In genomic region chr10:81500032-81500431, GRCm38 (mm10) we compare ENCODE assay signal across 10 mouse cellular contexts. TPM values are rescaled to one million over a fixed set of nuclear protein-coding genes. Genes with fewer than 3 reads are reported as not detected.
DNase-seq lines count a peak whose midpoint lies in the region; ATAC-seq and TF ChIP-seq lines count a peak whose summit lies in the region.
"Had no signal": no experiment of that assay in that cellular context is flagged by ENCODE, and none has a peak within 500 bp of the region (broad histone marks: within the 10 kb centered on the region; RNA-seq: fewer than 3 reads in every experiment).

S1pr4 (minus strand) TSS chr10:81500132.

- H3K9me3 ChIP-seq in forebrain, embryonic 10.5 days = no peaks in the 10 kb centered on the region
- H3K9me3 ChIP-seq in forebrain, embryonic 12.5 days = no peaks in the 10 kb centered on the region
- H3K9me3 ChIP-seq in lung, embryonic 14.5 days (ENCODE audit: low read depth, low read length) = no peaks in the 10 kb centered on the region
- H3K9me3 ChIP-seq in liver, embryonic 16.5 days (replicated peaks; ENCODE audit: control insufficient read depth, low read length) = no peaks in the 10 kb centered on the region
- no peaks in the 10 kb centered on the region for H3K9me3 ChIP-seq in midbrain, postnatal 0 days (ENCODE audit: low read length)
- H3K9me3 ChIP-seq in forebrain, embryonic 11.5 days (ENCODE audit: control insufficient read depth, low read length) = no peaks in the 10 kb centered on the region

- H3K27ac ChIP-seq in forebrain, embryonic 10.5 days = peak within 1 kb of the TSS; percentile 40; the same call in 1 of the 2 replicates
- no peak within 1 kb of the TSS for H3K27ac ChIP-seq in forebrain, embryonic 12.5 days
- H3K27ac ChIP-seq in lung, embryonic 14.5 days (ENCODE audit: low read depth) = no peak within 1 kb of the TSS
- H3K27ac ChIP-seq in liver, embryonic 16.5 days (ENCODE audit: low read length) = peak within 1 kb of the TSS; percentile 39
- H3K27ac ChIP-seq in midbrain, postnatal 0 days (ENCODE audit: low read depth, low read length) = no peak within 1 kb of the TSS
- H3K27ac ChIP-seq in forebrain, embryonic 11.5 days (ENCODE audit: low read depth, low read length) = no peak within 1 kb of the TSS

- H3K36me3 ChIP-seq in forebrain, embryonic 10.5 days (replicated peaks) = no peaks in the 10 kb centered on the region
- H3K36me3 ChIP-seq in forebrain, embryonic 12.5 days (replicated peaks) = no peaks in the 10 kb centered on the region
- H3K36me3 ChIP-seq in lung, embryonic 14.5 days (ENCODE audit: insufficient read depth) = no peaks in the 10 kb centered on the region
- no peaks in the 10 kb centered on the region for H3K36me3 ChIP-seq in liver, embryonic 16.5 days (ENCODE audit: control insufficient read depth, insufficient read depth)
- H3K36me3 ChIP-seq in midbrain, postnatal 0 days (ENCODE audit: insufficient read depth, low read length) = no peaks in the 10 kb centered on the region
- no peaks in the 10 kb centered on the region for H3K36me3 ChIP-seq in forebrain, embryonic 11.5 days (ENCODE audit: control insufficient read depth, insufficient read depth, low read length)
- H3K36me3 ChIP-seq: heart, embryonic 12.5 days had no signal

- TF ChIP-seq CTCF in lung, embryonic 14.5 days (IDR thresholded peaks at IDR 0.05; ENCODE audit: low read depth) = no peak
- no peak for TF ChIP-seq CTCF in midbrain, postnatal 0 days (IDR thresholded peaks at IDR 0.05)

- H3K27me3 ChIP-seq in forebrain, embryonic 10.5 days (ENCODE audit: poor library complexity, severe bottlenecking) = peaks cover 14% of the 10 kb centered on the region
- H3K27me3 ChIP-seq in forebrain, embryonic 12.5 days = peaks cover 17% of the 10 kb centered on the region
- no peaks in the 10 kb centered on the region for H3K27me3 ChIP-seq in lung, embryonic 14.5 days (ENCODE audit: insufficient read depth, low read length)
- H3K27me3 ChIP-seq in liver, embryonic 16.5 days (ENCODE audit: control insufficient read depth, insufficient read depth, low read depth, low read length) = no peaks in the 10 kb centered on the region; the same call in 1 of the 2 replicates
- no peaks in the 10 kb centered on the region for H3K27me3 ChIP-seq in midbrain, postnatal 0 days (ENCODE audit: insufficient read depth, low read length)
- H3K27me3 ChIP-seq in forebrain, embryonic 11.5 days (ENCODE audit: control insufficient read depth, insufficient read depth, low read length) = no peaks in the 10 kb centered on the region; the same call in 1 of the 2 replicates

- H3K9ac ChIP-seq in forebrain, embryonic 12.5 days = no peak within 1 kb of the TSS
- H3K9ac ChIP-seq in lung, embryonic 14.5 days = no peak within 1 kb of the TSS; the same call in 1 of the 2 replicates
- peak within 1 kb of the TSS; percentile 58 for H3K9ac ChIP-seq in liver, embryonic 16.5 days (ENCODE audit: low read depth, low read length)
- H3K9ac ChIP-seq in midbrain, postnatal 0 days (replicated peaks; ENCODE audit: low read length, poor library complexity, severe bottlenecking) = no peak within 1 kb of the TSS
- H3K9ac ChIP-seq in forebrain, embryonic 11.5 days (ENCODE audit: low read length) = no peak within 1 kb of the TSS; the same call in 1 of the 2 replicates
- H3K9ac ChIP-seq: heart, embryonic 12.5 days had no signal

- DNase-seq in forebrain, embryonic 10.5 days (ENCODE audit: extremely low spot score, low spot score) = no peak
- no peak for DNase-seq in lung, embryonic 14.5 days
- no peak for DNase-seq in lung, postnatal 14 days
- DNase-seq in midbrain, postnatal 0 days (ENCODE audit: low spot score) = no peak
- DNase-seq in forebrain, embryonic 11.5 days (ENCODE audit: low spot score) = no peak
- DNase-seq: kidney, postnatal 4 days had no signal

- ATAC-seq in forebrain, embryonic 12.5 days (ENCODE audit: low FRiP score) = no peak
- ATAC-seq in lung, embryonic 14.5 days (ENCODE audit: insufficient read depth) = no peak
- no peak for ATAC-seq in common myeloid progenitor, adult 5-6 weeks (replicated peaks; ENCODE audit: low read depth, poor library complexity, severe bottlenecking)
- ATAC-seq in liver, embryonic 16.5 days (ENCODE audit: low read depth) = no peak
- ATAC-seq in midbrain, postnatal 0 days (ENCODE audit: low FRiP score) = no peak
- ATAC-seq in forebrain, embryonic 11.5 days (replicated peaks; ENCODE audit: low FRiP score) = no peak

- no peak within 1 kb of the TSS for H3K4me3 ChIP-seq in forebrain, embryonic 10.5 days
- H3K4me3 ChIP-seq in forebrain, embryonic 12.5 days (replicated peaks) = no peak within 1 kb of the TSS
- H3K4me3 ChIP-seq in lung, embryonic 14.5 days (ENCODE audit: low read depth, low read length) = no peak within 1 kb of the TSS
- H3K4me3 ChIP-seq in liver, embryonic 16.5 days (ENCODE audit: low read depth, low read length) = peak within 1 kb of the TSS; percentile 83
- H3K4me3 ChIP-seq in midbrain, postnatal 0 days (ENCODE audit: low read depth, low read length) = no peak within 1 kb of the TSS
- no peak within 1 kb of the TSS for H3K4me3 ChIP-seq in forebrain, embryonic 11.5 days (ENCODE audit: low read depth, low read length)
- H3K4me3 ChIP-seq: heart, embryonic 12.5 days had no signal

- WGBS in forebrain, embryonic 10.5 days = 80% methylated on average over 3 of the region's 3 CpGs
- 83% methylated on average over 3 of the region's 3 CpGs for WGBS in forebrain, embryonic 12.5 days
- WGBS in lung, embryonic 14.5 days = 83% methylated on average over 3 of the region's 3 CpGs
- WGBS in liver, embryonic 16.5 days (ENCODE audit: insufficient replicate concordance) = 53% methylated on average over 3 of the region's 3 CpGs
- WGBS in midbrain, postnatal 0 days = 87% methylated on average over 2 of the region's 3 CpGs
- WGBS in forebrain, embryonic 11.5 days = 82% methylated on average over 3 of the region's 3 CpGs

- no peak within 1 kb of the TSS for H3K4me2 ChIP-seq in forebrain, embryonic 12.5 days
- H3K4me2 ChIP-seq in lung, embryonic 14.5 days = 0 out of 2 replicates have a peak within 1 kb of the TSS, but pooled peaks have one; percentile 23
- H3K4me2 ChIP-seq in liver, embryonic 16.5 days (ENCODE audit: low read depth, low read length) = peak within 1 kb of the TSS; percentile 71
- H3K4me2 ChIP-seq in midbrain, postnatal 0 days (ENCODE audit: low read depth, low read length, poor library complexity, severe bottlenecking) = no peak within 1 kb of the TSS
- no peak within 1 kb of the TSS for H3K4me2 ChIP-seq in forebrain, embryonic 11.5 days (ENCODE audit: low read depth, low read length, severe bottlenecking)
- H3K4me2 ChIP-seq: heart, embryonic 12.5 days had no signal

- H3K4me1 ChIP-seq in forebrain, embryonic 10.5 days = peaks cover 42% of the 10 kb centered on the region
- peaks cover 18% of the 10 kb centered on the region for H3K4me1 ChIP-seq in forebrain, embryonic 12.5 days
- peaks cover 6% of the 10 kb centered on the region; the same call in 1 of the 2 replicates for H3K4me1 ChIP-seq in lung, embryonic 14.5 days (ENCODE audit: insufficient read depth)
- peaks cover 41% of the 10 kb centered on the region for H3K4me1 ChIP-seq in liver, embryonic 16.5 days (ENCODE audit: control insufficient read depth, low read depth, low read length)
- H3K4me1 ChIP-seq in midbrain, postnatal 0 days (ENCODE audit: insufficient read depth, low read length) = peaks cover 4% of the 10 kb centered on the region; the same call in 1 of the 2 replicates
- peaks cover 7% of the 10 kb centered on the region for H3K4me1 ChIP-seq in forebrain, embryonic 11.5 days (replicated peaks; ENCODE audit: control insufficient read depth, insufficient read depth, low read length)

RNA-seq across cellular contexts. Expression of gene S1pr4, which starts in this region (rescaled TPM):
- polyA plus RNA-seq in forebrain, embryonic 10.5 days (2016; fragmentation: Nextera tagmentation; extraction: Ambion mirVana) = 0.32 and 0.33 TPM in 2 replicates
- 0.21 and 0.49 TPM in 2 replicates for polyA plus RNA-seq in forebrain, embryonic 12.5 days (2016; fragmentation: Nextera tagmentation; extraction: Ambion mirVana)
- polyA plus RNA-seq in lung, embryonic 14.5 days (2014; fragmentation: Nextera tagmentation; extraction: Ambion mirVana) = 1.3 and 1.7 TPM in 2 replicates
- 10.3 and 14.4 TPM in 2 replicates for total RNA-seq in common myeloid progenitor, adult 5-6 weeks (2017)
- polyA plus RNA-seq in liver, embryonic 16.5 days (2015; fragmentation: Nextera tagmentation; extraction: Ambion mirVana) = 4.8 and 5.3 TPM in 2 replicates
- total RNA-seq in midbrain, postnatal 0 days (2014; rRNA removed) = 0.09 and 0.16 TPM in 2 replicates
- 0.40 and 0.41 TPM in 2 replicates for polyA plus RNA-seq in midbrain, postnatal 0 days (2015; fragmentation: Nextera tagmentation; extraction: Ambion mirVana)
- polyA plus RNA-seq in forebrain, embryonic 11.5 days (2014; fragmentation: Nextera tagmentation; extraction: Ambion mirVana) = 0.36 and 0.68 TPM in 2 replicates

Comparison
In these comparisons a context has a peak if more than half of its experiments do, and no peak if none do; other contexts are left out.
1. H3K27ac ChIP-seq: peak in forebrain, embryonic 10.5 days (single experiment) and liver, embryonic 16.5 days (single experiment); none in forebrain, embryonic 12.5 days (single experiment), lung, embryonic 14.5 days (single experiment), midbrain, postnatal 0 days (single experiment) and forebrain, embryonic 11.5 days (single experiment).
2. H3K4me2 ChIP-seq: peak in lung, embryonic 14.5 days (single experiment) and liver, embryonic 16.5 days (single experiment); none in forebrain, embryonic 12.5 days (single experiment), midbrain, postnatal 0 days (single experiment) and forebrain, embryonic 11.5 days (single experiment).